Mouse (Mus musculus) hindbrain, embryonic 15.5 days (tissue): ENCODE data around the gene 5330417H12Rik. TPM values are rescaled to one million over a fixed set of nuclear protein-coding genes. Genes with fewer than 3 reads are reported as not detected.

Source experiments
- ATAC-seq: fragments of 200-750 bp; cut with Nextera tagmentation; 2 replicates; pipeline ENCODE4 v1.8.0; 2017; ENCODE audit warnings: low read depth, moderate number of reproducible peaks, moderate TSS enrichment; ENCODE audit not compliant: low FRiP score
- H3K27ac ChIP-seq: fragments of 300-500 bp; sonication (generic); replicated peaks from 2 replicates; pipeline ENCODE4 v1.5.1; 2015; ENCODE audit warnings: mild to moderate bottlenecking, inconsistent platforms
- H3K27me3 ChIP-seq: fragments of 300-500 bp; sonication (generic); 2 replicates; pipeline ENCODE4 v1.6.1; 2015; ENCODE audit warnings: control low read depth, inconsistent platforms
- H3K36me3 ChIP-seq: fragments of 300-500 bp; sonication (generic); 2 replicates; pipeline ENCODE4 v1.6.1; 2015; ENCODE audit warnings: control low read depth, inconsistent platforms
- H3K4me1 ChIP-seq: fragments of 300-500 bp; sonication (generic); replicated peaks from 2 replicates; pipeline ENCODE4 v1.6.1; 2015; ENCODE audit warnings: control low read depth, inconsistent platforms
- H3K4me2 ChIP-seq: fragments of 300-500 bp; sonication (generic); 2 replicates; pipeline ENCODE4 v1.6.1; 2015; ENCODE audit warnings: moderate library complexity, mild to moderate bottlenecking, inconsistent platforms
- H3K4me3 ChIP-seq: fragments of 300-500 bp; sonication (generic); 2 replicates; pipeline ENCODE4 v1.5.1; 2015; ENCODE audit warnings: mild to moderate bottlenecking, inconsistent platforms
- H3K9ac ChIP-seq: fragments of 300-500 bp; sonication (generic); 2 replicates; pipeline ENCODE4 v1.6.1; 2015; ENCODE audit warnings: inconsistent platforms
- H3K9me3 ChIP-seq: fragments of 300-500 bp; sonication (generic); 2 replicates; pipeline ENCODE4 v1.6.1; 2016; ENCODE audit warnings: control low read depth, inconsistent platforms
- WGBS: fragments of 180-500 bp; shearing (Covaris S2); methylation state at CpG from one replicate; pipeline ENCODE4 v1.1.7; 2015; 5-methylcytosine and 5-hydroxymethylcytosine counted together
- polyA plus RNA-seq: library from polyadenylated mRNA; unstranded; fragments of >200 nt; fragmentation: Nextera tagmentation; extraction: Ambion mirVana; gene quantifications from 2 replicates; pipeline ENCODE4 v1.2.1, GENCODE M21; 2015

The 5330417H12Rik gene
- polyA plus RNA-seq: not detected in 2 replicates

GRCm38 (mm10) chr7:107625061-107625460, at the start of gene 5330417H12Rik:
Gene 5330417H12Rik (minus strand): TSS chr7:107625161.
- no peak for ATAC-seq
- H3K9me3 ChIP-seq: no peaks in the 10 kb centered on the region
- H3K9ac ChIP-seq: no peak within 1 kb of the TSS
- no peaks in the 10 kb centered on the region for H3K27me3 ChIP-seq
- H3K4me1 ChIP-seq: no peaks in the 10 kb centered on the region
- H3K4me3 ChIP-seq: no peak within 1 kb of the TSS
- 83% methylated on average over 2 of the region's 2 CpGs for WGBS
- H3K36me3 ChIP-seq: no peaks in the 10 kb centered on the region
- H3K4me2 ChIP-seq: no peak within 1 kb of the TSS
- no peak within 1 kb of the TSS for H3K27ac ChIP-seq

GRCm38 (mm10) chr7:107668514-107668913, 43.6 kb upstream of the 5330417H12Rik start:
- H3K4me1 ChIP-seq: peaks cover 30% of the 10 kb centered on the region
- H3K4me2 ChIP-seq: no peak overlapping the region
- H3K27ac ChIP-seq: no peak overlapping the region
- no peak overlapping the region for H3K9ac ChIP-seq
- no peak overlapping the region for H3K4me3 ChIP-seq
- no peaks in the 10 kb centered on the region for H3K27me3 ChIP-seq
- H3K9me3 ChIP-seq: no peaks in the 10 kb centered on the region
- WGBS: 91% methylated on average over 5 of the region's 5 CpGs
- no peak for ATAC-seq
- no peaks in the 10 kb centered on the region for H3K36me3 ChIP-seq

GRCm38 (mm10) chr7:107666262-107666902, 41.4 kb upstream of the 5330417H12Rik start:
- Histone ChIP-seq H3K9ac (peak overlapping the region; percentile 15; the same call in 1 of the 2 replicates), H3K4me2 (peak overlapping the region; percentile 46), H3K27me3 (no peaks in the 10 kb centered on the region), H3K4me3 (peak overlapping the region; percentile 20), H3K27ac (peak overlapping the region; percentile 56), H3K9me3 (no peaks in the 10 kb centered on the region), H3K36me3 (no peaks in the 10 kb centered on the region), H3K4me1 (peaks cover 30% of the 10 kb centered on the region)
- WGBS: 46% methylated on average over 13 of the region's 13 CpGs
- ATAC-seq: no peak

GRCm38 (mm10) chr7:107665586-107666261, 40.8 kb upstream of the 5330417H12Rik start:
- Histone ChIP-seq H3K4me2 (peak overlapping the region; percentile 46), H3K4me3 (peak overlapping the region; percentile 20), H3K27me3 (no peaks in the 10 kb centered on the region), H3K36me3 (no peaks in the 10 kb centered on the region), H3K27ac (peak overlapping the region; percentile 56), H3K9me3 (no peaks in the 10 kb centered on the region), H3K4me1 (peaks cover 30% of the 10 kb centered on the region), H3K9ac (peak overlapping the region; percentile 15; the same call in 1 of the 2 replicates)
- 11% methylated on average over 9 of the region's 9 CpGs for WGBS
- ATAC-seq: peak; percentile 52

GRCm38 (mm10) chr7:107665221-107665585, 40.2 kb upstream of the 5330417H12Rik start:
- Histone ChIP-seq H3K4me1 (peaks cover 30% of the 10 kb centered on the region), H3K27me3 (no peaks in the 10 kb centered on the region), H3K9me3 (no peaks in the 10 kb centered on the region), H3K4me2 (peak overlapping the region; percentile 46), H3K4me3 (peak overlapping the region; percentile 20), H3K27ac (peak overlapping the region; percentile 56), H3K9ac (no peak overlapping the region), H3K36me3 (no peaks in the 10 kb centered on the region)
- 43% methylated on average over 4 of the region's 4 CpGs for WGBS
- no peak; the same call in 1 of the 2 replicates for ATAC-seq

GRCm38 (mm10) chr7:107664063-107665056, 39.4 kb upstream of the 5330417H12Rik start:
- no peak; the same call in 1 of the 2 replicates for ATAC-seq
- Histone ChIP-seq H3K27ac (peak overlapping the region; percentile 56), H3K4me2 (no peak overlapping the region), H3K4me3 (no peak overlapping the region), H3K36me3 (no peaks in the 10 kb centered on the region), H3K4me1 (peaks cover 30% of the 10 kb centered on the region), H3K9me3 (no peaks in the 10 kb centered on the region), H3K9ac (no peak overlapping the region), H3K27me3 (no peaks in the 10 kb centered on the region)
- WGBS: 52% methylated on average over 8 of the region's 8 CpGs

- Histone ChIP-seq H3K36me3 (no peaks in the 10 kb centered on the region), H3K4me2 (no peak overlapping the region), H3K4me3 (no peak overlapping the region), H3K27me3 (no peaks in the 10 kb centered on the region), H3K9ac (no peak overlapping the region), H3K27ac (no peak overlapping the region), H3K9me3 (no peaks in the 10 kb centered on the region), H3K4me1 (peaks cover 30% of the 10 kb centered on the region)
- whole genome bisulfite sequencing: 89% methylated on average over 6 of the region's 6 CpGs
- ATAC-seq: no peak
Measured at GRCm38 (mm10) chr7:107663621-107664020, 38.7 kb upstream of the 5330417H12Rik start.

GRCm38 (mm10) chr7:107661843-107662281, 36.9 kb upstream of the 5330417H12Rik start:
- WGBS: 64% methylated on average over 5 of the region's 5 CpGs
- Histone ChIP-seq H3K4me1 (peaks cover 27% of the 10 kb centered on the region), H3K9me3 (no peaks in the 10 kb centered on the region), H3K27ac (no peak overlapping the region), H3K4me3 (no peak overlapping the region), H3K36me3 (no peaks in the 10 kb centered on the region), H3K4me2 (no peak overlapping the region), H3K9ac (no peak overlapping the region), H3K27me3 (no peaks in the 10 kb centered on the region)
- ATAC-seq: no peak

GRCm38 (mm10) chr7:107661189-107661842, 36.4 kb upstream of the 5330417H12Rik start:
- WGBS: 17% methylated on average over 8 of the region's 8 CpGs
- H3K27ac ChIP-seq: no peak overlapping the region

GRCm38 (mm10) chr7:107659186-107659918, 34.4 kb upstream of the 5330417H12Rik start:
- Histone ChIP-seq H3K9me3 (no peaks in the 10 kb centered on the region), H3K27me3 (no peaks in the 10 kb centered on the region), H3K4me2 (no peak overlapping the region), H3K36me3 (no peaks in the 10 kb centered on the region), H3K9ac (no peak overlapping the region), H3K27ac (no peak overlapping the region), H3K4me1 (peaks cover 4% of the 10 kb centered on the region), H3K4me3 (no peak overlapping the region)
- 80% methylated on average over 8 of the region's 8 CpGs for WGBS
- no peak for ATAC-seq

More at GRCm38 (mm10) chr7:107661189-107661842, 36.4 kb upstream of the 5330417H12Rik start:
- Histone ChIP-seq H3K4me3 (no peak overlapping the region), H3K9me3 (no peaks in the 10 kb centered on the region), H3K9ac (no peak overlapping the region), H3K4me1 (peaks cover 22% of the 10 kb centered on the region), H3K27me3 (no peaks in the 10 kb centered on the region), H3K4me2 (no peak overlapping the region), H3K36me3 (no peaks in the 10 kb centered on the region)
- ATAC-seq: peak; percentile 67

- Histone ChIP-seq H3K4me1 (no peaks in the 10 kb centered on the region), H3K27ac (no peak overlapping the region), H3K36me3 (no peaks in the 10 kb centered on the region), H3K9ac (no peak overlapping the region), H3K4me3 (no peak overlapping the region), H3K4me2 (no peak overlapping the region), H3K27me3 (no peaks in the 10 kb centered on the region), H3K9me3 (no peaks in the 10 kb centered on the region)
- 94% methylated on average over 6 of the region's 6 CpGs for WGBS
- no peak for ATAC-seq
Measured at GRCm38 (mm10) chr7:107656451-107656850, 31.5 kb upstream of the 5330417H12Rik start.
